Mouse (Mus musculus): ENCODE results near the gene Rimbp3. TPM values are rescaled to one million over a fixed set of nuclear protein-coding genes. Genes with fewer than 3 reads are reported as not detected.
A peak's percentile ranks its signal among the peaks of the same experiment; 100 is the strongest.
"Not testable (repeated sequence)": the region's sequence is repeated elsewhere in the genome, so short reads cannot be mapped to it uniquely, and the experiment has no call there.

Rimbp3 gene
- 1.8 and 2.1 TPM in 2 replicates for polyA plus RNA-seq (2016; fragmentation: Nextera tagmentation; extraction: Ambion mirVana)

GRCm38 (mm10) chr16:17208389-17209361 is at the start of gene Rimbp3:
TSS of gene Rimbp3 (plus strand) at chr16:17208603.
- Histone ChIP-seq H3K27ac (peak within 1 kb of the TSS; percentile 82), H3K27me3 (replicated peaks) (peaks cover 7% of the 10 kb centered on the region; the same call in 1 of the 2 replicates), H3K4me3 (peak within 1 kb of the TSS; percentile 54), H3K36me3 (no peaks in the 10 kb centered on the region; the same call in 1 of the 2 replicates), H3K4me2 (replicated peaks) (peak within 1 kb of the TSS; percentile 81), H3K4me1 (peaks cover 17% of the 10 kb centered on the region), H3K9ac (peak within 1 kb of the TSS; percentile 65), H3K9me3 (no peaks in the 10 kb centered on the region)
- ATAC-seq (ENCODE audit: low FRiP score, low read depth): peak; percentile 89
- WGBS: under 1% methylated on average over 85 of the region's 85 CpGs

- not testable (repeated sequence) for H3K27me3 ChIP-seq (replicated peaks); H3K4me2 ChIP-seq (replicated peaks); ATAC-seq (ENCODE audit: low FRiP score, low read depth); H3K4me3 ChIP-seq; H3K4me1 ChIP-seq; H3K9me3 ChIP-seq; H3K27ac ChIP-seq; H3K9ac ChIP-seq
- peaks cover 43% of the 10 kb centered on the region for H3K36me3 ChIP-seq
- 84% methylated on average over 1 of the region's 1 CpGs for WGBS
Observed at GRCm38 (mm10) chr16:17165478-17165877, 42.9 kb upstream of the Rimbp3 start.

- H3K36me3 ChIP-seq: peaks cover 51% of the 10 kb centered on the region
Observed at GRCm38 (mm10) chr16:17167179-17167578, 41.2 kb upstream of the Rimbp3 start.

GRCm38 (mm10) chr16:17168049-17168448 is 40.4 kb upstream of the Rimbp3 start:
- Histone ChIP-seq H3K4me1 (no peaks in the 10 kb centered on the region), H3K4me3 (no peak overlapping the region), H3K27me3 (replicated peaks) (no peaks in the 10 kb centered on the region), H3K4me2 (replicated peaks) (no peak overlapping the region), H3K9ac (no peak overlapping the region), H3K36me3 (peaks cover 52% of the 10 kb centered on the region), H3K27ac (no peak overlapping the region), H3K9me3 (no peaks in the 10 kb centered on the region)
- 93% methylated on average over 5 of the region's 5 CpGs for WGBS
- no peak for ATAC-seq (ENCODE audit: low FRiP score, low read depth)

More at GRCm38 (mm10) chr16:17167179-17167578, 41.2 kb upstream of the Rimbp3 start:
- Histone ChIP-seq H3K27ac (no peak overlapping the region), H3K4me1 (no peaks in the 10 kb centered on the region), H3K9me3 (no peaks in the 10 kb centered on the region), H3K4me3 (no peak overlapping the region), H3K9ac (no peak overlapping the region), H3K27me3 (replicated peaks) (no peaks in the 10 kb centered on the region), H3K4me2 (replicated peaks) (no peak overlapping the region)
- ATAC-seq (ENCODE audit: low FRiP score, low read depth): no peak

- Histone ChIP-seq H3K9me3 (no peaks in the 10 kb centered on the region), H3K36me3 (peaks cover 40% of the 10 kb centered on the region), H3K4me3 (no peak overlapping the region), H3K4me1 (no peaks in the 10 kb centered on the region), H3K9ac (no peak overlapping the region), H3K27ac (no peak overlapping the region), H3K27me3 (replicated peaks) (no peaks in the 10 kb centered on the region), H3K4me2 (replicated peaks) (no peak overlapping the region)
- no peak for ATAC-seq (ENCODE audit: low FRiP score, low read depth)
- WGBS: 91% methylated on average over 2 of the region's 2 CpGs
Observed at GRCm38 (mm10) chr16:17175765-17176164, 32.6 kb upstream of the Rimbp3 start.

GRCm38 (mm10) chr16:17177623-17178170 is 30.7 kb upstream of the Rimbp3 start:
- H3K36me3 ChIP-seq: peaks cover 27% of the 10 kb centered on the region
- H3K9me3 ChIP-seq: no peaks in the 10 kb centered on the region
- ATAC-seq (ENCODE audit: low FRiP score, low read depth): no peak
- H3K27me3 ChIP-seq (replicated peaks): no peaks in the 10 kb centered on the region
- H3K9ac ChIP-seq: no peak overlapping the region
- no peaks in the 10 kb centered on the region for H3K4me1 ChIP-seq
- H3K4me3 ChIP-seq: no peak overlapping the region
- 100% methylated on average over 1 of the region's 1 CpGs for WGBS
- H3K4me2 ChIP-seq (replicated peaks): no peak overlapping the region
- H3K27ac ChIP-seq: no peak overlapping the region

- Histone ChIP-seq H3K4me2 (replicated peaks) (no peak overlapping the region), H3K36me3 (peaks cover 13% of the 10 kb centered on the region), H3K9me3 (no peaks in the 10 kb centered on the region), H3K27ac (no peak overlapping the region), H3K4me3 (no peak overlapping the region), H3K9ac (no peak overlapping the region), H3K4me1 (no peaks in the 10 kb centered on the region), H3K27me3 (replicated peaks) (no peaks in the 10 kb centered on the region)
- WGBS: 95% methylated on average over 3 of the region's 3 CpGs
- no peak for ATAC-seq (ENCODE audit: low FRiP score, low read depth)
Observed at GRCm38 (mm10) chr16:17179706-17180105, 28.7 kb upstream of the Rimbp3 start.

GRCm38 (mm10) chr16:17181382-17181781 is 27.0 kb upstream of the Rimbp3 start:
- no peak overlapping the region for H3K27ac ChIP-seq
- H3K4me2 ChIP-seq (replicated peaks): no peak overlapping the region
- 90% methylated on average over 4 of the region's 4 CpGs for WGBS
- H3K36me3 ChIP-seq: peaks cover 5% of the 10 kb centered on the region
- H3K9me3 ChIP-seq: no peaks in the 10 kb centered on the region
- H3K9ac ChIP-seq: no peak overlapping the region
- H3K27me3 ChIP-seq (replicated peaks): no peaks in the 10 kb centered on the region
- H3K4me1 ChIP-seq: no peaks in the 10 kb centered on the region
- no peak overlapping the region for H3K4me3 ChIP-seq
- no peak for ATAC-seq (ENCODE audit: low FRiP score, low read depth)

- Histone ChIP-seq H3K36me3 (peaks cover 9% of the 10 kb centered on the region), H3K27me3 (replicated peaks) (no peaks in the 10 kb centered on the region), H3K4me3 (no peak overlapping the region), H3K9me3 (no peaks in the 10 kb centered on the region), H3K4me1 (no peaks in the 10 kb centered on the region), H3K9ac (no peak overlapping the region), H3K4me2 (replicated peaks) (no peak overlapping the region), H3K27ac (no peak overlapping the region)
- ATAC-seq (ENCODE audit: low FRiP score, low read depth): no peak
- WGBS: 89% methylated on average over 2 of the region's 2 CpGs
Observed at GRCm38 (mm10) chr16:17182136-17182535, 26.3 kb upstream of the Rimbp3 start.

- H3K27ac ChIP-seq: no peak overlapping the region
- no peak for ATAC-seq (ENCODE audit: low FRiP score, low read depth)
- H3K9me3 ChIP-seq: no peaks in the 10 kb centered on the region
- no peak overlapping the region for H3K4me2 ChIP-seq (replicated peaks)
- H3K36me3 ChIP-seq: peaks cover 9% of the 10 kb centered on the region
- 94% methylated on average over 3 of the region's 3 CpGs for whole genome bisulfite sequencing
- no peak overlapping the region for H3K4me3 ChIP-seq
- H3K9ac ChIP-seq: no peak overlapping the region
- no peaks in the 10 kb centered on the region for H3K27me3 ChIP-seq (replicated peaks)
- H3K4me1 ChIP-seq: no peaks in the 10 kb centered on the region
Observed at GRCm38 (mm10) chr16:17183003-17183402, 25.4 kb upstream of the Rimbp3 start.

GRCm38 (mm10) chr16:17185475-17185874 is 22.9 kb upstream of the Rimbp3 start:
- Histone ChIP-seq H3K36me3 (peaks cover 9% of the 10 kb centered on the region), H3K4me2 (replicated peaks) (no peak overlapping the region), H3K9me3 (no peaks in the 10 kb centered on the region), H3K9ac (no peak overlapping the region), H3K4me3 (no peak overlapping the region), H3K27ac (no peak overlapping the region), H3K27me3 (replicated peaks) (no peaks in the 10 kb centered on the region), H3K4me1 (no peaks in the 10 kb centered on the region)
- no peak for ATAC-seq (ENCODE audit: low FRiP score, low read depth)

GRCm38 (mm10) chr16:17193823-17194222 is 14.6 kb upstream of the Rimbp3 start:
- no peaks in the 10 kb centered on the region for H3K4me1 ChIP-seq
- no peak for ATAC-seq (ENCODE audit: low FRiP score, low read depth)
- no peak overlapping the region for H3K27ac ChIP-seq
- no peaks in the 10 kb centered on the region for H3K27me3 ChIP-seq (replicated peaks)
- no peak overlapping the region for H3K9ac ChIP-seq
- no peaks in the 10 kb centered on the region for H3K36me3 ChIP-seq
- no peak overlapping the region for H3K4me3 ChIP-seq
- 96% methylated on average over 4 of the region's 4 CpGs for WGBS
- H3K4me2 ChIP-seq (replicated peaks): no peak overlapping the region
- H3K9me3 ChIP-seq: no peaks in the 10 kb centered on the region

Measured in neural tube, embryonic 12.5 days (tissue).